Mouse (Mus musculus): ENCODE measurements at regions not wholly inside any gene's neighbourhood (a gene's known extent, or its start where the extent isn't known, plus 50 kb on each side); places are given as distances from the start of the nearest gene placed in this dataset.

DNA sequence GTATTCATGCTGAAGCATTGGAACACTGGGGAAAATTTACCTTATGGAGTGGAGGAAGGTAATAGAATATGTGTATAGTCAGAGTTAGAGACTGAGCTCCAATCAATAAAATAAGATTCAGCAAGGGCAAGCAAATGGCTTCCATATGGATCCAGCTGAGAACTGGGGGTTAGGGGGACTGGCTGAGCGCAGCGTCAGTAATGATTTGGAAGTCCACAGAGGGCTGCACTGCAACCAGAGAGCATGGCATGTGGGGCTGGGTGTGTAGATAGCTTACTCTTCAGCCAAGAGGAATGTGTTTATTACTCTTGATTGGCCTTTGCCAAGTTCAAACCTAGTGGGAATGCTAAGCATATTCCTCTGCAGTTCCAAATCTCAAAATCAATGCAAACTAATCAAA lies 55.8 kb upstream of the Ccn6 start:
- DNase-seq (ENCODE audit: low read depth, low spot score): no peak

DNA sequence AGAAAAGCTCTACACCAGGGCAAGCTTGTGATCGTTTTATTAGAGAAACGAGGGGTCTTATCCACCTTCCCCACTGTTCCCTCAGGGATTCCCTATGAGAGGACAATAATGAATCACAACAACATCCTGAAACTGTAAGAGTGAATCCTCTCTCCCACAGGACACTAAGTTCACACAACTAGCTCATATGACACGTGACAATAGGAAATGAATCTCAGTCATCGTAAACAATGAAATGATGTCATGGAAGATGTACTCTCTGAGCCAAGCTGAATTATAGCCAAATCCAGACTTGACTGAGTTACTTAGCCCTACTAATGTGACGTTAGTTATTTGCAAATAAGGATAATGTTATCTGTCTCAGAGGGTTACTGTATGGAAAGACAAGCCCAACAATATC lies 54.6 kb upstream of the Ccn6 start:
- DNase-seq (ENCODE audit: low read depth, low spot score): no peak

DNA sequence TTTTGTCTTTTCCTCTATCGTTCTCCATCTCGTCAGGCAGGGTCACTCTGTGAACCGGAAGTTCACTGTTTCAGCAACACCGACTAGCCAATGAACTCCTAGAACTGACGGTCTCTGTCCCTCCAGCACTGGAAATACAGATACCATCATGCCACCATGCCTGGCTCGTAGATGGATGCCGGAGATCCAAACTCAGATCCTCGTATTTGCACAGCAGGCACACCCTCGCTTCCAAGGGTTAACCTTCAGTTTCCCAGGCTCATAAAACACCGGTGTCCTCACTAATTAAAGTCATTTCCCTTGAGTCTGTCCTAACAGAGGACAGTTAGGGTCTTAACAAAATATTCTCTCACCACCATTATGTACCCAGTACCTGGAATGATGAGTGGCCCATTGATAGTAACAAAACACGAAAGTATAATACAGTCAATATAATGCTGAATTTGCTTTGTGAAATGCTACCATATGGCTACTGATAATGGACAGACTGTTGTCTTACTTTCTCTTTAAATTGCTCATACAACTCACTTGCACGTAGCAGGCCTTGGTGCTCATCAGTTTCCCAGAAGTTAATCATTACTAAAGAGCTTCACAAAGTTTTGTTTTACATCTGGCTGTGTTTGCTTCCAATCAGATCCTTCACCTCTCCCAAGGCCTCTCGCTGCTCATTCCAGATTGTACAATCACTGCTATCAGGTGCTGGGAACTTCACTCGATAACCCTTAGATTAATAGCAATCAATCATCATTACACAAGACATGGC lies 52.7 kb upstream of the Ccn6 start:
- no peak for DNase-seq (ENCODE audit: low read depth, low spot score)

DNA sequence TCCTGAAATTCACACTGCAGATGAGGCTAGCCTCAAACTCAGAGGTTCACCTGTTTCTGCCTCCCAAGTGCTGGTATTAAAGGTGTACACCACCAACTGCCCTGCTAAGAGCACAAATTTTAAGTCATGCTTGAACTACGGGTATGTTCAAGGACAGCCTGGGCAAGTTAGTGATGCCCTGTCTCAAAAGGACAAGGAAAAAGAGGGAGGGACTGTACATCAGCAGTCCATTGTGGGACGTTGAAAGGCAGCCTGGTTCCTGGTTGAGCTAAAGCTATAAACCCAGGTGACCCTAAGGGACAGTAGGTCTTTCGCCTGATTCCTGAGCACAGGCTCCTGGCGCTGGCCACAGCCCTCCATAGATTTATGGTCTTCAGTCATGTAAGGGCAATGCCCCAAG lies 51.0 kb upstream of the Ccn6 start:
- no peak for DNase-seq (ENCODE audit: low read depth, low spot score)

All from brain, adult 2 months (tissue).